Mouse (Mus musculus) testis, adult 2 months (tissue): ENCODE measurements around the gene 4931428L18Rik. TPM values are rescaled to one million over a fixed set of nuclear protein-coding genes. Genes with fewer than 3 reads are reported as not detected.

Experiments
- H3K27ac ChIP-seq: fragments of 200-500 bp; 2 replicates; pipeline ENCODE4 v1.5.1; 2012; ENCODE audit warnings: low read depth, low read length; ENCODE audit not compliant: control insufficient read depth, insufficient read depth
- H3K27me3 ChIP-seq: fragments of 200-500 bp; 2 replicates; pipeline ENCODE4 v1.6.1; 2012; ENCODE audit warnings: mild to moderate bottlenecking, low read length, moderate library complexity; ENCODE audit not compliant: control insufficient read depth, insufficient read depth
- H3K36me3 ChIP-seq: fragments of 200-500 bp; 2 replicates; pipeline ENCODE4 v1.6.1; 2012; ENCODE audit warnings: mild to moderate bottlenecking, low read length; ENCODE audit not compliant: control insufficient read depth, insufficient read depth
- H3K4me1 ChIP-seq: fragments of 200-500 bp; 2 replicates; pipeline ENCODE4 v1.6.1; 2012; ENCODE audit warnings: low read length; ENCODE audit not compliant: control insufficient read depth, insufficient read depth
- H3K4me3 ChIP-seq: fragments of 200-500 bp; 2 replicates; pipeline ENCODE4 v1.5.1; 2012; ENCODE audit warnings: low read depth, mild to moderate bottlenecking, low read length, moderate library complexity, mixed read lengths; ENCODE audit not compliant: control insufficient read depth
- CTCF ChIP-seq: fragments of 200-500 bp; IDR thresholded peaks from 2 replicates; pipeline ENCODE4 v1.5.1; 2012; ENCODE audit warnings: low read depth, mild to moderate bottlenecking, inconsistent platforms, low read length, moderate library complexity; ENCODE audit not compliant: control insufficient read depth, insufficient read depth, insufficient replicate concordance
- POLR2A ChIP-seq: fragments of 200-500 bp; IDR thresholded peaks from 2 replicates; pipeline ENCODE4 v1.6.1; 2012; ENCODE audit warnings: low read depth, mild to moderate bottlenecking, inconsistent platforms, low read length, moderate library complexity; ENCODE audit not compliant: control insufficient read depth
- polyA plus RNA-seq: library from polyadenylated mRNA; depleted of rRNA; stranded (reverse); fragments of >200 nt; gene quantifications from 2 replicates; pipeline ENCODE4 v1.2.3, GENCODE M21; 2012

Gene 4931428L18Rik
- polyA plus RNA-seq, 1 experiment, result 122 TPM

DNA sequence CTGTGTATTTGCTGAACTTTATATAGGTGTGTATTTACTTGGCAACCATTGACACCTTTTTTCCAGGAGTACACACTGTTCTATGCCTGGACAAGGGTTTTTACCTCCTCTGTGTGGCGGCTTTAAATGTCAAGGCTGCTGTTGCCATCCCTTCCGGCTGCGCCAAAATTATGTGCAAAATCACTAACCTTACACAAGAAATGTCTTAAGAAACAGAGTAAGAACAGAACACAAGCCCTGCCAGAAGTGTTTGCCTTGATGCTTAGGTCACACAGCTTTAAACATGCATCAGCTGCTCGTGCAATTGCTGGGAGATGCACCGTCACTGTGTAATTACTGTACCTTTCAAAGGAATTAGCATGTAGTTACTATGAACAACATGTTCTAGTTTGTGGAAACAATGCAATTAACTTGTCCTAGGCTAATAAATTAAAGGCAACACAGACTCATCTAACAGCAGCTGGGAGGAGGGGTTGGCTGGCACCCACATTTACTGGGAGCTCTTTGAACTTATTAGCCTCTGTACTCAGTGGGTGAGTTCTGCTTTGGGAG is 171.0 kb downstream of the 4931428L18Rik start:
- Histone ChIP-seq H3K27me3 (no peaks in the 10 kb centered on the region), H3K4me1 (no peaks in the 10 kb centered on the region), H3K27ac (no peak overlapping the region), H3K4me3 (no peak overlapping the region), H3K36me3 (no peaks in the 10 kb centered on the region)
- TF ChIP-seq CTCF (no peak), POLR2A (no peak)

DNA sequence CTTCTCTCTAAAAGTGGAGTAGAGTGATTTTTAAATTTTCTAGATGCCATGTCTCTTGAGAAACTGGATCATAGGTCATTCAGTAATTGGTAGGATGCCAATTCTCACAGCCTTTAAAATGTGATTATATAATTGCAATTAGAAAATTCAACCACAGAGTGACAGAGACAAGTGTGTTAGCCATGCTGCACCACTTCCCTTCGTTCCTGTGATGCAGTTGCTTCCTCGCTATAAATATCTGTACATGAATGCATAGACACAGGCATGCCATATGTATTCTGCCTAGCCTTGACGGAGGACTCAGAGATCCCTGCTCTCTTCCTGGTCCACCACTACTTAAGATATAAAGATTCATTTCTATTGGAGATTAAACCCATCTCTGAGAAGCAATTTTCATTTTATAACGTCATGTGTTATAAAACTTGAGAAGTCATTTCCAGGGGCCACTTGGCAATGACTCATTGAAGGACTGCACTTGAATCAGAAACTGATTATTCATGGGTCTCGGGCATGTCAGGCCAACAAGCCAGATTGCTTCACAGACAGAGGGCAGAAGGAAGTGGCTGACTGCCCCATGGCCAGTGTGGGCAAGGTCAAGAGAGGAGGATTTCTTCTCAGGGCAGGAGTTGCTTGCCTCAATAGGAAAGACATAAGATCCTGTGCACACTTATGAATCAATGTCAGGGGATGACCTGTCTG is 172.4 kb downstream of the 4931428L18Rik start:
- Histone ChIP-seq H3K27me3 (no peaks in the 10 kb centered on the region), H3K36me3 (no peaks in the 10 kb centered on the region), H3K4me1 (no peaks in the 10 kb centered on the region), H3K4me3 (no peak overlapping the region), H3K27ac (no peak overlapping the region)
- no peak for TF ChIP-seq CTCF

DNA sequence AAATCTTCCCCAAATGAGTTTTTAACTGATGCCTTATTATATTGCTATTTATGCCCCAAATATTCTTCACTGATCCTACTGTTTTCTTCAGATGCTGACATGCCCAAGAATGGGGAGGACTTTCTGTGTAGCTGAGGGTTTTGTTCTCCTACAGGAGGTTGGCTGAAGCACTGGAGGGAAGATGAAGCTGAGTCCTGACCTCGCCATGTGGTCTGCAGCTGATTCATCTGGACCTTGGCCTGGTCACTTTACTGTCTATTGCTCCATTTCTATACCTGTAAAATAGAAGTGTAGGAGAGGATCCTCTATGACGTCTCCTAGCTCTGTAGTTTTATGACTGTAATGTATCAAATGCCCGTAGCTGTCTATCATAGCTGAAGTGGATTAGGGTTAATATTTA is 179.3 kb downstream of the 4931428L18Rik start:
- no peak overlapping the region for H3K4me3 ChIP-seq
- no peak for TF ChIP-seq POLR2A
- no peak for TF ChIP-seq CTCF
- no peaks in the 10 kb centered on the region for H3K27me3 ChIP-seq
- no peaks in the 10 kb centered on the region for H3K4me1 ChIP-seq
- H3K36me3 ChIP-seq, result no peaks in the 10 kb centered on the region
- H3K27ac ChIP-seq, result no peak overlapping the region

DNA sequence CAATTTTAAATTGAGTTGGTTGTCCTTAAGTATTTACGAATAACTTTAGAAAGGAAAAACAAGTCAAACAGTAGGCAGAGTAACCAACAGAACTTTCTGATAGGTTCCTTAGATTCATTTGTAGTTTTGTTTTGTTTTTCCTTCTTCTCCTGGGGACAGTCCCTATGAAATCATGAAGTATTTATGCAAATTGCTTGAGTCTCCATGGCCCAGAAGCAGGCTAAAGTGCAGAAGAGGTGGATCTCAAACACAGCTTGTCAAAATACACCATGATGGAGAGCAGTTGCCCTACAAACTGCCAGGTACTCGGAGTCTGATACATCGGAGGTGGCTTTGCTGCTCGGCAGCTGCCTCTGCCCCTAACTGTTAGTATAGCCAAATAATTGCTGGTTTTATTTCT is 179.7 kb downstream of the 4931428L18Rik start:
- H3K27ac ChIP-seq, result no peak overlapping the region
- no peak overlapping the region for H3K4me3 ChIP-seq
- H3K4me1 ChIP-seq, result no peaks in the 10 kb centered on the region
- H3K36me3 ChIP-seq, result no peaks in the 10 kb centered on the region
- TF ChIP-seq CTCF, result no peak
- no peak for TF ChIP-seq POLR2A
- no peaks in the 10 kb centered on the region for H3K27me3 ChIP-seq

DNA sequence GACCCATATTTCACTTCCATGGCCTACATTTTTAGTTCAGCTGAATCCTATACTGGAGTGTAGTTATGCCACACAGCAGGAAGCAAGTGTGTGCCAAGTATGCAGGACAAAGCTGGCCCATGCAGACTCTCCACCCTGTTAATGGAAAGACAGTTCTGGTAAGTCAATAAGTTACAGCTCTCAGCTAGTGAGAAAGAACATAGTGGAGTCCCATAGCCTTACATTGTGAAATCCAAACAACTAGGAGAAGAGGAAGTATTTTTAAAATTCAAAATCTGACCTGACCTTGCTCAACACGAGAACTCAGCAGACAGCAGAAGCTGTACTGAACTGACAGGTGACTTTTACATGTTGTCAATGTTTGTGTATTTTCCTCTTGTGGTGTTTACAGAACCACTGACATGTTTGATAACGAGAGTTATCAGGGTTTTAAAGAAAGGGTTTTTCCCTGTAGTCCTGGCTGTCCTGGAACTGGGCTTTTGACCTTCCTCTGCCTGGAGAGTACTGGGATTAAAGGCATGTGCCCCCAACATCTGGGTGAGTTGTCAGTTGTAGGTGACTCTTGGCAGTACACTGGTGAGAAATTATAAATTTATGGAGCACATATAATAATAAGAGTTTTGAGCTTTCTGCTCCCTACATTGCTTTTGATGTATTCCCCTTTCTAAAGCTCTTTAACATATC is 188.5 kb downstream of the 4931428L18Rik start:
- Histone ChIP-seq H3K4me1 (no peaks in the 10 kb centered on the region), H3K27me3 (no peaks in the 10 kb centered on the region), H3K36me3 (no peaks in the 10 kb centered on the region), H3K4me3 (no peak overlapping the region), H3K27ac (no peak overlapping the region)
- TF ChIP-seq CTCF, result no peak
- no peak for TF ChIP-seq POLR2A

DNA sequence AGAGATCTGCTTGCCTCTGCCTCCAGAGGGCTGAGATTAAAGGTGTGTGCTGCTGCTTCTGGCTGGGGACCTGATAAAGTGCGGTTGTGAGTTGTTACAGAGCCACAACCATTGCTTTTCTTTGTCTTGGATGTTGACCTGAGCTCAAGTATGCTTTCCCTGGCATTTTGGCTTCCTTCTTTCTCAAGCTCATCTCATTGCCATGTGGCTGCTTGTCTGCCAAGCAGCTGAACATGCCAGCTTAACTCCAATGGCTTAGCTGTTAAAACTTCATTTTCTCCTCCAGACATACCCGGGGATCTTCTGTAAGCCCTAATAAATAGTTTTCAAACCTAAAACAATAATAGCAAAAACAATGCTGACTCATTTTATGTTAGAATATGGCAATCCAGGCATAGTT is 190.1 kb downstream of the 4931428L18Rik start:
- no peaks in the 10 kb centered on the region for H3K4me1 ChIP-seq
- TF ChIP-seq CTCF, result no peak
- no peak for TF ChIP-seq POLR2A
- no peak overlapping the region for H3K27ac ChIP-seq
- H3K27me3 ChIP-seq, result no peaks in the 10 kb centered on the region
- no peaks in the 10 kb centered on the region for H3K36me3 ChIP-seq
- H3K4me3 ChIP-seq, result no peak overlapping the region

DNA sequence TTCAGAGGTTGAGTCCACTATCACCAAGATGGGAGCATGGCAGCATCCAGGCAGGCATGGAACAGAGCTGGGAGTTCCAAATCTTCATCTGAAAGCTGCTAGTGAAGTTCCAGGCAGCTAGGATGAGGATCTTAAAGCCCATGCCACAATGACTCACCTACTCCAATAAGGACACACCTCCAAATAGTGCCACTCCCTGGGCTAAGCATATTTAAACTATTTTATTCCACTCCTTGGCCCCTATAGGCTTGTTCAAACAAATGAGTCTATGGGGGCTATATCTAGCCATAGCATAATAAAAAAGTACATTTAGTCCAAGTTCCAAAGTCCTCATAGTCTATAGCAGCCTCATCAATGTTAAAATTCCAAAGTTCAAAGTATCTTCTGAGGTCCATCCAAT is 199.3 kb downstream of the 4931428L18Rik start:
- Histone ChIP-seq H3K27ac (no peak overlapping the region), H3K4me1 (no peaks in the 10 kb centered on the region), H3K36me3 (no peaks in the 10 kb centered on the region), H3K27me3 (no peaks in the 10 kb centered on the region), H3K4me3 (no peak overlapping the region)
- TF ChIP-seq CTCF (no peak), POLR2A (no peak)
